Mouse (Mus musculus) lung, embryonic 15.5 days (tissue): ENCODE data around the gene Fkbp6. TPM values are rescaled to one million over a fixed set of nuclear protein-coding genes. Genes with fewer than 3 reads are reported as not detected.

Experiments used
- ATAC-seq: fragments of 200-750 bp; cut with Nextera tagmentation; 2 replicates; pipeline ENCODE4 v1.8.0; 2017; ENCODE audit warnings: moderate number of reproducible peaks, borderline replicate concordance; ENCODE audit not compliant: low FRiP score, low TSS enrichment; ENCODE audit errors: extremely low read depth
- H3K27ac ChIP-seq: fragments of 300-500 bp; sonication (generic); 2 replicates; pipeline ENCODE4 v1.5.1; 2015; ENCODE audit warnings: moderate library complexity, mild to moderate bottlenecking, inconsistent platforms
- H3K27me3 ChIP-seq: fragments of 300-500 bp; sonication (generic); 2 replicates; pipeline ENCODE4 v1.6.1; 2015; ENCODE audit warnings: inconsistent platforms
- H3K36me3 ChIP-seq: fragments of 300-500 bp; sonication (generic); 2 replicates; pipeline ENCODE4 v1.6.1; 2015; ENCODE audit warnings: inconsistent platforms
- H3K4me1 ChIP-seq: fragments of 300-500 bp; sonication (generic); 2 replicates; pipeline ENCODE4 v1.6.1; 2015; ENCODE audit warnings: inconsistent platforms
- H3K4me2 ChIP-seq: fragments of 300-500 bp; sonication (generic); 2 replicates; pipeline ENCODE4 v1.6.1; 2015; ENCODE audit warnings: inconsistent platforms, mild to moderate bottlenecking, moderate library complexity
- H3K4me3 ChIP-seq: fragments of 300-500 bp; sonication (generic); 2 replicates; pipeline ENCODE4 v1.5.1; 2015; ENCODE audit warnings: mild to moderate bottlenecking, inconsistent platforms
- H3K9ac ChIP-seq: fragments of 300-500 bp; sonication (generic); 2 replicates; pipeline ENCODE4 v1.6.1; 2015; ENCODE audit warnings: inconsistent platforms
- H3K9me3 ChIP-seq: fragments of 300-500 bp; sonication (generic); 2 replicates; pipeline ENCODE4 v1.6.1; 2016; ENCODE audit warnings: inconsistent platforms
- WGBS: fragments of 180-500 bp; shearing (Covaris S2); methylation state at CpG from one replicate; pipeline ENCODE4 v1.1.7; 2015; 5-methylcytosine and 5-hydroxymethylcytosine counted together
- polyA plus RNA-seq: library from polyadenylated mRNA; unstranded; fragments of >200 nt; fragmentation: Nextera tagmentation; extraction: Ambion mirVana; gene quantifications from 2 replicates; pipeline ENCODE4 v1.2.1, GENCODE M21; 2015

The Fkbp6 gene
- polyA plus RNA-seq, 1 experiment from 2014 or later: not detected

DNA sequence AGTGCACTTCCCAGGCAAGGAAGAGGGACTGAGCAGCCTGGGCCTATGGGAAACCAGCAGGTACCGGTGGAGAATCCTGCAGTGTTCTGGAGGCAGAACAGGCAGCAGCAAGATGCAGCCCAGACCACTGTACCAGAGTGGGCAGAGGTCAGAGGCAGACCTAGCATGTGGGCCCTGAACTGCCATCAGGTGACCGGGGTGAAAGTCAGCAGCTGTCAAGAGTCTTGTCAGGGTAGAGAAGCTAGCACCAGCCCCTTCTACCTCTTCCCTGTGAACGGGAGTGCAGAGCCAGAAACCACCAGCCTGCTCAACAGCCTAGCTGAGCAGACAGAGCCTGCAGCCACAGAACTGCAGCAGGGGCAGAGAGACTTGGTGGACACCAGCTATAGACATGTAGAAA lies 47.9 kb downstream of the Fkbp6 start:
- Histone ChIP-seq H3K4me1 (no peaks in the 10 kb centered on the region), H3K27ac (no peak overlapping the region), H3K36me3 (no peaks in the 10 kb centered on the region), H3K9ac (no peak overlapping the region), H3K9me3 (no peaks in the 10 kb centered on the region), H3K27me3 (no peaks in the 10 kb centered on the region), H3K4me3 (no peak overlapping the region), H3K4me2 (no peak overlapping the region)
- WGBS: 25% methylated on average over 3 of the region's 3 CpGs
- no peak for ATAC-seq

DNA sequence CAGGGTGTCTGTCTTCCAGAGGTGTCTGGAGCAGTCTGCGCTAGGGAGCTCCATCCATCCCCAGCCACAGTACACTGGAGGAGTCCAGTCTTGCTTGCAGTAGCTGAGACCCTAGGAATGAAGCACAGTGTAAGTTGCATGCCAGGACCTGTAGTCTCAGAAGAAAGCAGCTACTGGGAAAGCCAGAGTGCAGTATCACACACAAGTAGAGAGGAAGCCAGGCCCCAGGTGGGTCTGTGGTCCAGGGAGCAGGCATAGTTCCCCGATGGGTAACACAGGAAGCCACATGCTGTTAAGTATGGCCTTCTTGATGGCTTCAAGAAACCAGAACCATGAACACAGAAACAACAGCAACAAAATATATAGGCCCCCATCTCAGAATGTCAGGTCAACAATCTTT lies 57.8 kb downstream of the Fkbp6 start:
- Histone ChIP-seq H3K27ac (no peak overlapping the region), H3K36me3 (no peaks in the 10 kb centered on the region), H3K9me3 (no peaks in the 10 kb centered on the region), H3K27me3 (no peaks in the 10 kb centered on the region), H3K4me3 (no peak overlapping the region), H3K9ac (no peak overlapping the region), H3K4me2 (no peak overlapping the region), H3K4me1 (no peaks in the 10 kb centered on the region)
- WGBS: 76% methylated on average over 2 of the region's 2 CpGs
- no peak for ATAC-seq

DNA sequence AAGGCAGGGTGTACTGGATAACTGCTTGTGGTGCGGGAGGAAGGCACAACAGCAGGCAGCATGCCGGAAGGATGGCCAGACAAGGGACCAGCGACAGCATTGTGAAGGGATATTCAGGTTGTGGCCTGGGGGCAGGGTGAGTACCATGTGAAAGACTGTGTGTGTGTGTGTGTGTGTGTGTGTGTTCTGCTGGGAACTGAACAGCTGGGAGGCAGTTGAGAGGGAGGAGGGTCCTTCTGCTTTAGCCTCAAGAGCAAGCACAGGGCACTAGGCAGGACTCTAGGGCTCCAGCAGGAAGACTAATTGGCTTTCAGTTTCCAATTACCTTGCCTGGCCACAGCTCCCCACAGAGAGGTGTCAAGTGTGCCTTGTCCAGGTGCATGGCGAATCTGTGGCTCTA lies 58.7 kb downstream of the Fkbp6 start:
- no peaks in the 10 kb centered on the region for H3K36me3 ChIP-seq
- H3K27me3 ChIP-seq: no peaks in the 10 kb centered on the region
- no peak for ATAC-seq
- H3K9ac ChIP-seq: no peak overlapping the region
- no peaks in the 10 kb centered on the region for H3K9me3 ChIP-seq
- no peak overlapping the region for H3K27ac ChIP-seq
- H3K4me3 ChIP-seq: no peak overlapping the region
- no peaks in the 10 kb centered on the region for H3K4me1 ChIP-seq
- H3K4me2 ChIP-seq: no peak overlapping the region
- WGBS: 55% methylated on average over 4 of the region's 4 CpGs

DNA sequence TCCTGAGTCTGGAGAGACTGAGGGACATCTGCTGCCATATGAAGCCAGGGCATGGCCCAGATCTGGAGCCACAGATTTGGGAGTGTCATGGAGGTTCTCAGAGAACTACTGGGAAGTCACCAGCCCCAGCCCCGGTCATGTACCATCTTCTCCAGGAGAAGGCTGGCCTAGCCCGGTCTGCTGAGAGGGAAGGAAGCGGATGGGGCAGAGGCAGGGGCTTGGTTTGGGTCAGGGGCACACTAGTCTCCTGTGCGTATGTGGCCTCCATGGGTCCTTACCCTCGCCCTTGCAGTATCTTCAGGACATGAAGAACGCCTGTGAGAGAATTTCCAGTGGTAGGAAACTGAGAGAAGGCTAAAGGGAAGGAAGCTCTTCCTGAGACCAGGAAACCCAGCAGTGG lies 59.1 kb downstream of the Fkbp6 start:
- Histone ChIP-seq H3K4me3 (no peak overlapping the region), H3K27ac (no peak overlapping the region), H3K4me1 (no peaks in the 10 kb centered on the region), H3K9me3 (no peaks in the 10 kb centered on the region), H3K4me2 (no peak overlapping the region), H3K27me3 (no peaks in the 10 kb centered on the region), H3K9ac (no peak overlapping the region), H3K36me3 (no peaks in the 10 kb centered on the region)
- no peak for ATAC-seq
- 70% methylated on average over 6 of the region's 6 CpGs for WGBS

DNA sequence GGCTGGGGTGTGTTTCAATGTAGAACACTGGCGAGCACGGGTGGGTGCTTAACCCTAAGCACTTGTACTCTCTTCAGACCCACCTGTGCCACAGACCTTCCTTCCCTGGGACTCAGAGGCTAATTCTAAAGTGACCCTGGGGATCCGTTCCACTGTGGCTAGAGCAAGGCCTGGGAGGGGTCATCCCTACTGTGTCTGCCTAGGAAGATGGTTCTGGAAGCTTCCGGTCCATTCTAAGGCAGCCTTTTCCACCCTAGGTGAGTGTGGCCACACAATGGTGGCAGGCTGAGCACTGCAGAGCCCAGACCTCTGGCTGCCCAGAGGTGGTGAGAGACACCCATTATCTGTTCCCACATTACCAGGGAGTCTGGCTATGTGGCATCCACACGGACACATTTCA lies 62.9 kb downstream of the Fkbp6 start:
- H3K9ac ChIP-seq: no peak overlapping the region
- no peak overlapping the region for H3K4me2 ChIP-seq
- no peaks in the 10 kb centered on the region for H3K9me3 ChIP-seq
- H3K4me1 ChIP-seq: no peaks in the 10 kb centered on the region
- no peak overlapping the region for H3K27ac ChIP-seq
- WGBS: 71% methylated on average over 5 of the region's 5 CpGs
- H3K36me3 ChIP-seq: no peaks in the 10 kb centered on the region
- H3K27me3 ChIP-seq: no peaks in the 10 kb centered on the region
- no peak overlapping the region for H3K4me3 ChIP-seq
- no peak for ATAC-seq

DNA sequence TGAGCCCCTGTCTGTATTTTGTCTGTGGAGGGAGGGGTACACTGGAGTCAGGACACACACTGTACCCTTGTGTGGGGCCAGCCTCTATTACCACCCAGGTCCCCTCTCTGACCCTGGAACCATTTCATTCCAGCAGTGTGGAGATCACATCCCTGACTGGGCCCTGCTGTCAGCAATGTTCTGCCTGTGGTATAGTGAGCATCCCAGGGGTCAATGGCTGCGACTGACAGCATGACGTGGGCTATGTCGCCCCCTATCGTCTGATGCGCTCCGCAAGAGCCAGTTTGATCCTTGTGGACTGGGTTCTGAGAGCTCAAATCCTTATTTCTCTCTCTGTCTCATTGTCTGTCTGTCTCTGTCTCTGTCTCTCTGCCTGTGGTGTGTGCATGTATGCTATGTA lies 63.7 kb downstream of the Fkbp6 start:
- H3K4me1 ChIP-seq: no peaks in the 10 kb centered on the region
- under 1% methylated on average over 6 of the region's 6 CpGs for WGBS
- no peak overlapping the region for H3K9ac ChIP-seq
- H3K4me2 ChIP-seq: no peak overlapping the region
- H3K9me3 ChIP-seq: no peaks in the 10 kb centered on the region
- 0 out of 2 replicates have a peak, but pooled peaks have one; percentile 59 for ATAC-seq
- H3K27me3 ChIP-seq: no peaks in the 10 kb centered on the region
- H3K4me3 ChIP-seq: no peak overlapping the region
- H3K36me3 ChIP-seq: no peaks in the 10 kb centered on the region
- no peak overlapping the region for H3K27ac ChIP-seq

DNA sequence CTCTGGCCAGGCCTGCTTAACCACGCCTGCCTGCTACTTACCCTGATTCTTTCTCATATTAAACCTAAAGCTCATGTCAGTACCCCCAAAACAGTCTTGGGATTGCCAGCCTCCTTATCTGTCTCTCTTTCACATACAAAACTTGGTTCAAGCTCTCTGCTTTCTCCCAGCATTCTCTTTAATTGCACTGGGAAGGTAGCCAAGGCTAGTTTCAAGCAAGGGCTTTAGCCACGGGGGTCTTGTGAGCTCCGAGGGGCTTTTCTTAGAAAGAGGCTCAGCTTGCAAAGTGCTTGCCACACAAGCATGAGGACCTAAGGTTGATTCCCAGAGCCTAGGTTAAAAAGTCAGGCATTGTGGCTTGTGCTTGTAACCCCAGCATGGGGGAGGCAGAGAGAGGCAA lies 64.6 kb downstream of the Fkbp6 start:
- Histone ChIP-seq H3K36me3 (no peaks in the 10 kb centered on the region), H3K4me1 (no peaks in the 10 kb centered on the region), H3K9me3 (no peaks in the 10 kb centered on the region), H3K9ac (no peak overlapping the region), H3K4me2 (no peak overlapping the region), H3K27me3 (no peaks in the 10 kb centered on the region), H3K27ac (no peak overlapping the region), H3K4me3 (no peak overlapping the region)
- no peak for ATAC-seq
- 63% methylated on average over 3 of the region's 3 CpGs for WGBS

DNA sequence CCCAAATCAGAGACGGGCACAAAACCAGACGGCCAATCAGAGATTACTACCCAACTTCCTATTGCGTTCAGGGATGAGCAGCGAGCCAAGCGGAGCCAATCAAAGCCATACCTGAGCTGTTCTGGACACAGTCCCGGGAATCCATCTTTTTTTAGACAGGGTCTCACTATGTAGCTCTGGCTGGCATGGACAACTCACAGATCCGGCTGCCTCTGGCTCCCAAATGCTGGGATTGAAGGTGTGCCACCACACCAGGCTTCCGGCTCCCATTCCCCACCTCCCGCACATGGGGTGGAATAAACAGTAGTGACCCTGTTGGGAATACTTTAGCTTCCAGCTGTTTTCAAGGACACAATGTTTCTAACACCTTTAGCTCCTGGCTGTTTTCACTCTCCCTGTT lies 69.6 kb downstream of the Fkbp6 start:
- no peak for ATAC-seq
- H3K36me3 ChIP-seq: no peaks in the 10 kb centered on the region
- WGBS: 56% methylated on average over 9 of the region's 9 CpGs
- no peak overlapping the region for H3K27ac ChIP-seq
- H3K4me2 ChIP-seq: no peak overlapping the region
- no peaks in the 10 kb centered on the region for H3K9me3 ChIP-seq
- no peak overlapping the region for H3K4me3 ChIP-seq
- no peak overlapping the region for H3K9ac ChIP-seq
- peaks cover 16% of the 10 kb centered on the region for H3K27me3 ChIP-seq
- peaks cover 5% of the 10 kb centered on the region; the same call in 1 of the 2 replicates for H3K4me1 ChIP-seq

DNA sequence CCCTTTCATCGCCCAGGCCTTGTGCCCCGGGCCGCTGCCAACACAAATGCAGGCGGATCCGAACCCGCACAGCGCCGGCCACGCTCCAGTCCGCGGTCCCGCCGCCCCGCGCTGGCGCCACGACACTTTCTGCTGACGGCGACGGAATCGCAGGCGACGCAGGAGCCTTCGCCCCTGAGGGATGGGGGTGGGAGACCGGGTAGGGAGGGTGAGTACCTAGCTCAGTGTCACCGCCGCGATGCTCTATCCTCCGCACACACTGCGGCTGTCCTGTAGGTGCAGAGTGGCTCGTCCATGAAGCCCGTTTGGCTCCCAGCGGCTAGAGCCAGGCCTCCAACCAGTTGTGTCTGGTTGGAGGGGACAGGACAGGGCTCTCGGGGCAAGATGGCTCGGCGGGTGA lies 73.2 kb downstream of the Fkbp6 start:
- Histone ChIP-seq H3K27me3 (peaks cover 17% of the 10 kb centered on the region), H3K27ac (no peak overlapping the region), H3K4me1 (peaks cover 9% of the 10 kb centered on the region; the same call in 1 of the 2 replicates), H3K9me3 (no peaks in the 10 kb centered on the region), H3K9ac (peak overlapping the region; percentile 14; the same call in 1 of the 2 replicates), H3K4me2 (peak overlapping the region; percentile 48), H3K36me3 (no peaks in the 10 kb centered on the region), H3K4me3 (no peak overlapping the region)
- no peak for ATAC-seq
- 6% methylated on average over 36 of the region's 36 CpGs for WGBS

DNA sequence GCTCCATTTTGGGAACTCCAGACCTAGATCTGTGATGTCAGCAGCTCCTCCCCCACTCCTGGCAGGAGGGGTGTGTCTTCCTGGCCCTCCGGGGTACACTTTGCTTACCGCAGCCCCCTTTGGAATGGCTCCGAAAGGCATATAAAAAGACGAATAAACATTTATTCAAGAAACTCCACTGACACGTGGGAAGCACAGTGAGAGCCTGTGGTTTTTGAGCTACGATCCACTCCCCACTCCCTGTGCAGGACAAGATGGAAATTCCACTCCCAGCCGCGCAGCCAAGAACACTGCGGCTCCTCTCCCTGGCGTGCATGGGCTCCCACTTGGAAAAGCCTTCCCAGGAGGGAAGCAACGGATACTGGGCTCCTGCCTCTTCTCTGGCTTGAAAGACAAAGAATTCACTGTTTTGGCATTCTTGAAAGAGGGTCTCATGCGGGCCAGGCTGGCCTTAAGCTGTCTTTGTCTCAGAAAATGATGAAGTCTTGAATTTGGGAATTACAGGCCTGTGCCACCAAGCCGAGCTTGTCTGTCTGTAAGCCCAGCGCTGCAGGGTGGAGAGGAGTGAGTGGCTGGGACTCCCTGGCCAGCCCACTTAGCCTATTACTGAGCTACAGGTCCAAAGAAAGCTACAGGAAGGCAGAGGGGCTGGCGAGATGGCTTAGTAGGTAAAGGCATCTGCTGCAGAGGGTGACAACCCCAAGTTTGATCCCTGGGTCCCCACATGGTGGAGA lies 75.0 kb downstream of the Fkbp6 start:
- 18% methylated on average over 15 of the region's 15 CpGs for WGBS
- ATAC-seq: no peak
- H3K4me2 ChIP-seq: peak overlapping the region; percentile 40

DNA sequence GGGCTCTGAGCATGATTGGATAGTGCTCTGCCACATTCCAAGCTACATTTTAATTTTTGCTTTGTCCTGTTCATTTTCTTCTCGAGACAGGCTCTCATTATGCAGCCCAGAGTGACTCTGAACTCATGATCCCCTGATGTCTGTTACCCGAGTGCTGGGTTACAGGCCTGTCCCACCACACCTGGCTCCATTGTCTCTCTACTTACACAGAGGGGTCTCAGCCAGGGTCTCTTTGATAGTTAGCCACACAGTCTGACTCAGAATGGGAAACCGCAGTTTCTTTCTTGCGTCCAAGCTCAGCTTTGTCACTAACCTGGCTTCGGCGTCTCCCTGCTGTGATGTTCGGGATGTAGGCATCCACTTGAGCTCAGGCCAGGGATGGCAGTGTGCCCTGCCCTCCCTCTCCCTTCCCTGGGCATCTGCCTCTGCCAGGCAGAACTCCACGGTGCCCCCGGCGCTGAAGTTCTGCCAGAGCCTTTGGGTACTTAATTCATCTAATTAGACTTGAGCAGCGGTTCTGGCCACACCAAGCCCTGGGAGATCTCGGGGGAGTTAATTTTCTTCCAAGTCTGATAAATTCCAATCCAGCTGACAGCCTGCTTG lies 78.2 kb downstream of the Fkbp6 start:
- Histone ChIP-seq H3K27ac (no peak overlapping the region), H3K36me3 (no peaks in the 10 kb centered on the region), H3K27me3 (peaks cover 13% of the 10 kb centered on the region), H3K4me1 (peaks cover 8% of the 10 kb centered on the region; the same call in 1 of the 2 replicates), H3K4me3 (no peak overlapping the region), H3K9ac (no peak overlapping the region), H3K4me2 (no peak overlapping the region), H3K9me3 (no peaks in the 10 kb centered on the region)
- ATAC-seq: no peak
- WGBS: 74% methylated on average over 12 of the region's 12 CpGs

More for the DNA sequence above, 75.0 kb downstream of the Fkbp6 start:
- no peaks in the 10 kb centered on the region for H3K36me3 ChIP-seq
- peaks cover 9% of the 10 kb centered on the region; the same call in 1 of the 2 replicates for H3K4me1 ChIP-seq
- H3K27me3 ChIP-seq: peaks cover 17% of the 10 kb centered on the region
- no peak overlapping the region for H3K4me3 ChIP-seq
- H3K9me3 ChIP-seq: no peaks in the 10 kb centered on the region
- no peak overlapping the region for H3K9ac ChIP-seq
- no peak overlapping the region for H3K27ac ChIP-seq

DNA sequence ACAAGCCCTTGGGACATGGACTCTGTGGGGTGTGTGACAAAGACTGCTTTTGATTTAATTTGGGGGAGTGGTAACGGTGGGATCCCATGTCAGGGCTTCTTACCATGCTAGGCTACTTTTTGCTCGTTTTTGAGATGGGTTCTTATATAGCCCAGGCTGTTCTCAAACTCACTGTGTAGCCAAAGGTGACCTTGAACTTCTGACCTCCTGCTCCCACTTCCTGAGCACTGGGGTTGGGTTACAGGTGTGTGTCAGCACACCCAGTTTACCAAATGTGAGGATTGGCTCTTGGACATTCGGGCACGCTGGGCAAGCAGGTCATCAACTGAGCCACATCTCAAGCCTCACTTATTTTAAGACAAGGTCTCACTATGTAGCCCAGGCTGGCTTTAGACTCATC lies 79.5 kb downstream of the Fkbp6 start:
- no peak for ATAC-seq

More for the DNA sequence above, 79.5 kb downstream of the Fkbp6 start:
- peaks cover 4% of the 10 kb centered on the region; the same call in 1 of the 2 replicates for H3K4me1 ChIP-seq
- 0 out of 2 replicates have a peak, but pooled peaks cover 2% of the 10 kb centered on the region for H3K27me3 ChIP-seq
- no peak overlapping the region for H3K4me2 ChIP-seq
- H3K9me3 ChIP-seq: no peaks in the 10 kb centered on the region
- no peak overlapping the region for H3K9ac ChIP-seq
- 87% methylated on average over 4 of the region's 4 CpGs for WGBS
- H3K36me3 ChIP-seq: no peaks in the 10 kb centered on the region
- H3K27ac ChIP-seq: no peak overlapping the region
- H3K4me3 ChIP-seq: no peak overlapping the region
